In the genomic region with DNA sequence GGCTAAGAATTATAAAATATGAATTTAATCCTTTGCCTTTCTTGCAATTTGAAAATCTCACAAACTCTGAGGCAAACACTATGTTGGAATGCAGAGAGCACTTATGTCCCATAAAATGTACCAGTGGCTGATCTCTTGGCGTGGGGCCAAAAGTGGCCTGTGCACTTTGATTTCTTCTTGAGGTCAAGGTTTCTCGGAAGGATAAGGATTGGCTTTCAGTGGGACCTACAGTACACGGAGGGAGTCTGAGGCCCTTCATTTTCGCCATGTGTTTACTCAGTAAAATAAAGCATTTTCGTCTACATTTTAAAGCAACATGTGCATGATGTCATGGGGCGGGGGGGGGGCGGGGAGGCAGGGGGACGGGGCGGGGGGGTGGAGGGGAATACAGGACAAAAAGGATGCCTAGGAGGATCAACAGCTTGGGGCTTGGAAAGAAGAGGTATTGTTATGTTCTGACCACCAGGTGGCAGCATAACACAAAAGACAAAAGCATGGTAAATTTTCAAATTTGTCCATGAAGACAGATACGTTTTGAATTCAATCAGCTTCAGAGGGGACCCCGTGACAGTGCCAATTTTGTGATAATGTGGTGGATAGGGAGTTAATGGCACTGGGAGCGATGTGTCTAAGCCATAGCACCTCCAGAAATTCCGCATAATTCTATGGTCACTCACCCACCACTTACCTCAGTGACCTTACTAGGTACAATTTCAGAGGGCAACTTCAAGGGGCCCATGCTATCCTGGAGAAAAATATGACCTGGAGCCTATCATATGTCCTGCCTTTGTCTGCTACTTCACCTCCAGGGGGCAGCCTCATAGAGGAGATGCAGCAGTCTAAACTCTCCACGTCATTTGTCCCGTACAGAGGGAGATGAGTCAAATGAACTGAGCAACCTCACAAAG, we compare ENCODE assay signal across 9 mouse cellular contexts.
A peak's percentile ranks its signal among the peaks of the same experiment; 100 is the strongest.
DNase-seq lines count a peak whose midpoint lies in the region; ATAC-seq and TF ChIP-seq lines count a peak whose summit lies in the region.
"Had no signal": no experiment of that assay in that cellular context is flagged by ENCODE, and none has a peak within 500 bp of the region (broad histone marks: within the 10 kb centered on the region; RNA-seq: fewer than 3 reads in every experiment).

No protein-coding gene starts in this region.

- H3K4me2 ChIP-seq in hindbrain, postnatal 0 days (ENCODE audit: low read depth, low read length): no peak overlapping the region
- H3K4me2 ChIP-seq: heart, embryonic 15.5 days had no signal

- no peak for TF ChIP-seq POLR2A in small intestine, adult 2 months (IDR thresholded peaks at IDR 0.05; ENCODE audit: low read depth, low read length)

- H3K9me3 ChIP-seq in hindbrain, postnatal 0 days (ENCODE audit: low read length): no peaks in the 10 kb centered on the region
- H3K9me3 ChIP-seq: heart, embryonic 15.5 days had no signal

- no peaks in the 10 kb centered on the region for H3K27me3 ChIP-seq in hindbrain, postnatal 0 days (ENCODE audit: insufficient read depth, low read length)
- H3K27me3 ChIP-seq in small intestine, adult 2 months (ENCODE audit: control insufficient read depth, insufficient read depth, low read length): no peaks in the 10 kb centered on the region

- intact Hi-C loops in gastrocnemius, adult 2 months (cut with DNase I): loop anchor here (1.0 to 5.0 kb wide), 2 partner anchors 231 to 422 kb away; no protein-coding TSS in a partner anchor

- H3K4me3 ChIP-seq in gastrocnemius, adult 2 months: no peak overlapping the region
- H3K4me3 ChIP-seq in hindbrain, postnatal 0 days (ENCODE audit: low read length): no peak overlapping the region
- H3K4me3 ChIP-seq in small intestine, adult 2 months (ENCODE audit: low read depth, low read length): no peak overlapping the region
- H3K4me3 ChIP-seq: heart, embryonic 15.5 days had no signal

- TF ChIP-seq CTCF in gastrocnemius, adult 2 months (IDR thresholded peaks at IDR 0.05): peak; percentile 57
- TF ChIP-seq CTCF in hindbrain, postnatal 0 days (IDR thresholded peaks at IDR 0.05; ENCODE audit: low read depth): peak; percentile 66
- peak; percentile 19; the same call in 1 of the 2 replicates for TF ChIP-seq CTCF in small intestine, adult 2 months (IDR thresholded peaks at IDR 0.05; ENCODE audit: extremely low read depth, insufficient read length, insufficient replicate concordance, low read depth, low read length)

- no peaks in the 10 kb centered on the region for H3K4me1 ChIP-seq in hindbrain, postnatal 0 days (ENCODE audit: insufficient read depth, low read length)
- H3K4me1 ChIP-seq in small intestine, adult 2 months (ENCODE audit: control insufficient read depth, insufficient read depth, insufficient read length, low read length): no peaks in the 10 kb centered on the region
- H3K4me1 ChIP-seq: heart, embryonic 15.5 days had no signal

- no peak for DNase-seq in gastrocnemius, adult 2 months
- DNase-seq in gastrocnemius, postnatal 4 days (ENCODE audit: low spot score in 2 of 2): no peak
- DNase-seq in 3T3-L1 (ENCODE audit: low read depth, low spot score): peak; percentile 71
- DNase-seq in adrenal gland, postnatal 10 days: peak; percentile 49
- peak; percentile 56 for DNase-seq in embryo, embryonic 11.5 days (ENCODE audit: low read depth, low spot score)
- peak; percentile 83 for DNase-seq in hindbrain, postnatal 0 days (ENCODE audit: low spot score)

- H3K27ac ChIP-seq in gastrocnemius, adult 2 months: no peak overlapping the region
- no peak overlapping the region for H3K27ac ChIP-seq in hindbrain, postnatal 0 days
- no peak overlapping the region for H3K27ac ChIP-seq in small intestine, adult 2 months (ENCODE audit: insufficient read depth, low read depth, low read length)
- H3K27ac ChIP-seq: heart, embryonic 15.5 days had no signal

- ATAC-seq in hindbrain, postnatal 0 days: peak; percentile 80
- peak; percentile 57 for ATAC-seq in megakaryocyte-erythroid progenitor cell, adult 5-6 weeks (replicated peaks; ENCODE audit: low FRiP score, low TSS enrichment, poor library complexity, severe bottlenecking)

- no peaks in the 10 kb centered on the region for H3K36me3 ChIP-seq in hindbrain, postnatal 0 days (ENCODE audit: insufficient read depth, low read length)
- no peaks in the 10 kb centered on the region for H3K36me3 ChIP-seq in small intestine, adult 2 months (ENCODE audit: control insufficient read depth, insufficient read depth, low read length)
- H3K36me3 ChIP-seq: heart, embryonic 15.5 days had no signal

- WGBS in hindbrain, postnatal 0 days: 26% methylated on average over 15 of the region's 15 CpGs
- WGBS in small intestine, adult 2 months: 26% methylated on average over 15 of the region's 15 CpGs

- no peak overlapping the region for H3K9ac ChIP-seq in hindbrain, postnatal 0 days (replicated peaks; ENCODE audit: low read length)
- H3K9ac ChIP-seq: heart, embryonic 15.5 days had no signal

Comparison
In these comparisons a context has a peak if more than half of its experiments do, and no peak if none do; other contexts are left out.
1. DNase-seq: peak in 3T3-L1 (single experiment), adrenal gland, postnatal 10 days (single experiment), embryo, embryonic 11.5 days (single experiment) and hindbrain, postnatal 0 days (single experiment); none in gastrocnemius, adult 2 months (single experiment) and gastrocnemius, postnatal 4 days (0 of 2).
2. Peak in every context shown above with its lines, with median percentiles within 50 percentile points of each other: CTCF ChIP-seq.